Mouse (Mus musculus) ovary, adult 18-20 months (tissue): Measurements from ENCODE around the gene Cspg4.

ENCODE experiments used
- DNase-seq: peaks from one replicate; pipeline ENCODE4 v3.0.0; 2022; ENCODE audit warnings: low spot score, mixed read lengths

The Cspg4 gene

DNA sequence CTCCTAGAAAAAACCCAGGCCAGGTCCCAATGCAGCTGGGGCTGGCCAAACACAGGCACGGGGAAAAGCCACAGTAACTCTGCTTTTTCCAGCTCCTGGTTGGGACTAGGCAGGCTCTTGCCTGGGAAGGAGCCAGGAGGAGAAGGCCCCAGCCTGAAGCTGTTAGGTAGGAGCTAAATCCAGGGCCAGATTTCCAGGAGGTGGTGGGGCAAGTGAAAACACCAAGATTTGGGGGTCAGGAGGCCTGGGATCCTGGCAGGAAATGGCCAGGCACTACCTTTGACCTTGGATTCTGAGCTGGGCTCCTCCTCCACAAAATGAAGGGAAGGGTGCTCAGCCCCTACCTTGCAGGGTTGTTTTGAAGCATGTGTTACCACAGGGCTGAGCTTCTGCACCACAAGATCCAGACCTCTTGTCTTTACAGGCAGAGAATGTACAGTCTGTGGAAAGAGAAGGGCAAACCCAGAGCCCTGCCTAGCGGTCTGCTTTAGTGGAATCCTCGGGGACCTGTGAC, 560 bp upstream of the Cspg4 start, which contains the start of gene Odf3l1:
Gene Odf3l1, minus strand, starts transcription at position 464 of the 514 bp plus-strand sequence.
- DNase-seq = no peak

DNA sequence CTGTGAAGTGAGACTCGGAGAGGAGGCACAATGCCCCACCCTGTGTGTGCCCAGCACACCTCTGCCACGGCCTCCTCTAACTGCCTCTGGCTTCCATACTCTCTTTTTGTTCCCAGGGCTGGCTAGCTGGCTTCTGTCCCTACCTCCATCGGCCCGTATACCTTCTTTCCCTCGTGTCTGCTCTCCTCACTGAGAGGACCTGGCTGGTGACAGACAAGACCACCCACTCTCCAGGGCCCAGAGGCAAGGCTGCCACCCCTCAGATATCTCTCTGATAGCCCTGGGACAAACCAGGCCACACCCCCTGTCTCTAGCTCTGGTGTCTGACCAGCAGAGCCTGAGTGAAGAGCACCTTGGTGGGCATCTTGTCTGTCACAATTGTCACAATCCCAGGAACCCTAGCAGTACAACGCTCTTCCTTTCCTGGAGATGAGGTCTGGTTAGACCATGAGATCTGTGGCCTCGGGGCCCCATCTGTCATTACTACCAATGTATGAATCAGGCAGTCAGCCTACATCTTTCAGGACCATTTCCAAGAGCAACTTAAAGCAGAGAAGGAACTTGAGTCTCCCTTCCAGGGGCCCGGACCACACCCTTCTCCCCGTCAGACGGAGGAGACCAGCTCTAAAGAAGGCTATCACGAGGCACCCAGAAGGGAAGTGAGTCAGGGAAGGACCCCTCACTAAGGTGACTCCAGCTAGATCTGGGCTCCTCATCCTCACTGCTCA, 1.0 kb downstream of the Cspg4 start:
- DNase-seq = no peak

DNA sequence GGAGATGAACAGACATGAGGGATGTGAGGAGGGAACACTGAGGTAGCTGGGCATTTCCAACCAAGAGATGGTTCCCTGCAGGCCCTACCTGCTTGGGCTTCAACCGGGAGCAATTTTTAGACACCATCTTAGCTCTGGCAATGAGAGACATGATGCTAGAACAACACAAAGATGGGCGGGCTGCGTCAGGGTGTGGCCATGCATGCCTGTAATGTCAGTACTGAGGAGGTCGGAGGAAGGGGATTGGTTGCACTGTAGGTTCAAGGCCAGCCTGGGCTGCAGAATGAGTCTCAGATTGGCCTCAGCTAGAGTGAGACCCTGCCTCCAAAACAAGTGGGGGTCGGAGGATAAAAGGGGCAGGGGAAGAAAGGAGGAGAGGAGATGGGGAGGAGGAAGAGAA, 1.6 kb downstream of the Cspg4 start:
- no peak for DNase-seq

- DNase-seq = no peak
Observed at GRCm38 (mm10) chr9:56868292-56868691, 3.5 kb downstream of the Cspg4 start.

DNA sequence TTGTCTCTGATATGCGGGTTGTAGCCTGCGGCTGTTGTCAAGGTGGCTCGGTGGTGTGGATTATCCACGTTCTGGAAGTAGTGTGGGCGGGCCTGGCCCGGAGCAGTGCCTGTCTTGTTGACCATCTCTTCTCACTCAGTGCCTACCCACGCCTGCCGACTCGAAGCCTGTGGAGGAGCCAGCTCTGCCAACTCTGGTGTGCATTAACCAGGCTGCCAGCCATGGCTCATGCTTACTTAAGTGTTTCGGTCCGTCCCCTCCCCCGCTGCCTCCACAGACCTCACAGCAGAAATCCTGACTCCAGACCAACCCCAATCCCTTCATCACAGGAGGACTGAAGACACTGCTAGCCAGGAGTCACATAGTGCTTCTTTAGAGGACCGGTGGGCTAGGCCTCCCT, 4.7 kb downstream of the Cspg4 start:
- no peak for DNase-seq

DNA sequence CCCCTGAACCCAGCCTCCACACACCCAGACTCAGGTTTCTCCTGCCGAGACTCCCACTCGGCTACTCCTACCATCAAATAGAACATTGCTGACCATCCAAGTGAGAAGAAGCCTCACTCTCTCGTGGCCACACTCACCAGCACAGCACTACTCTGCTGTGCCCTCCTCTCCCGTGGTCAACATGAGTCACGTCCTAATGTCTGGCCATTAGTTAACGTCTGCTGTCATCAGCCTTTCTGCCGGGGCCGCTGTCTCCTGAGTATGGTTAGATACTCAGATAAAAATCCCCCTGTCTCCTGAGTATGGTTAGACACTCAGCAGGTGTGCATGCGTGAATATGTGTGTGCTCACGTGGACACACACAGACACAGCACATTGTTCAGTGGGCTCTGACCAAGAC, 5.9 kb downstream of the Cspg4 start:
- no peak for DNase-seq

DNA sequence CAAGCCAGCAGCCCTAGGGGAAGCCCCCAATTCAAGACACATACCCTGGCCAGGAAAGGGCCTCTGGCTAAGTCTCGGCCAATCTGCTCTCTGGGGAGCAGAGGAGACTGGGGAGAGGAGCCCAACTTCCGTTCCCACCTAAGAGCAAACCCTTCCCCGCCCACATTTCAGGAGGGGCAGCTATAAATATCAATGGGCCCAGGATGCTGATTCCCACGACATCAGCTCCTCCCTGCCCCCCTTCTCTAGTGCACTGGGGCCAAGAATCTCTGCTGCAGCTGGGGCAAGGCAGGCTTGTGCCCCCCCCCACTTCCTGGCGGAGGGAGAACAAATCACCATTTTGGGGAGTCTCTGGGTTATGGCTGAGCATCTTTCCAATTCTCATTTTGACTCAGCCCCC, 6.4 kb downstream of the Cspg4 start:
- DNase-seq = no peak

GRCm38 (mm10) chr9:56872105-56872903, 7.5 kb downstream of the Cspg4 start:
- no peak for DNase-seq

GRCm38 (mm10) chr9:56873097-56873496, 8.3 kb downstream of the Cspg4 start:
- no peak for DNase-seq

- peak; percentile 54 for DNase-seq
Observed at GRCm38 (mm10) chr9:56876784-56877183, 12.0 kb downstream of the Cspg4 start.

GRCm38 (mm10) chr9:56877284-56877683, 12.5 kb downstream of the Cspg4 start:
- no peak for DNase-seq

GRCm38 (mm10) chr9:56880790-56881189, 16.0 kb downstream of the Cspg4 start:
- DNase-seq = no peak

GRCm38 (mm10) chr9:56881539-56882082, 16.8 kb downstream of the Cspg4 start:
- no peak for DNase-seq

DNA sequence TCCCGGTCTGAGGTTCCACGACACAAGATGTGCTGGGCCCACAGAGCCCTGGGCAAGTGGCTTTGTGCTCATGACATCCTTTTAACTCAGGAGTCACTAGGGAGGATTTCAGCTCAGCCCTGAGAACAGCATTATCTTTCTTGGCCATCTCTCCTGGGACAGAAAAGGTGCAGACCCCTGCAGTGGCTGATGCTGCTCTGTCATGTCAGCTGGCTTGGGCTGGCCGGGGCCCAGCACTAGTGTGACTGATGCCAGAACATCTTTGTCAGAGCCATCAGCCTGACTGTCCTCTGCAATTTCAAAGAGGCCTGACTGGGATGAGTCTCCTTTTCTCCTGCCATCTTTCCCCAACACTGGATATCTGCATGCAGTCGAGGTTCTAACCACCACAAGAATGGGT, 17.4 kb downstream of the Cspg4 start:
- no peak for DNase-seq

GRCm38 (mm10) chr9:56882818-56883217, 18.0 kb downstream of the Cspg4 start:
- no peak for DNase-seq

GRCm38 (mm10) chr9:56883470-56883869, 18.6 kb downstream of the Cspg4 start:
- DNase-seq = no peak

- no peak for DNase-seq
Observed at GRCm38 (mm10) chr9:56884328-56884727, 19.5 kb downstream of the Cspg4 start.

DNA sequence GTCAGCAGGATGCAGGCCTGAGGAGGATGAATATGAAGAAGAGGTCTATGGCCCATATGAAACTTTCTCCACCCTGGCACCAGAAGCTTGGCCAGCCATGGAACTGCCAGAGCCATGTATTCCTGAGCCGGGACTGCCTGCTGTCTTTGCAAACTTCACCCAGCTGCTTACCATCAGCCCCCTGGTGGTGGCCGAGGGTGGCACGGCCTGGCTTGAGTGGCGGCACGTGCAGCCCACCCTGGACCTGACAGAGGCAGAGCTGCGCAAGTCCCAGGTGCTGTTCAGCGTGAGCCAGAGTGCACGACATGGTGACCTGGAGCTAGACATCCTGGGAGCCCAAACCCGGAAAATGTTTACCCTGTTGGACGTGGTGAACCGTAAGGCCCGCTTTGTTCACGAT, 21.3 kb downstream of the Cspg4 start:
- DNase-seq = no peak

- DNase-seq = no peak
Observed at GRCm38 (mm10) chr9:56886601-56887000, 21.8 kb downstream of the Cspg4 start.

- DNase-seq = no peak
Observed at GRCm38 (mm10) chr9:56887581-56887980, 22.7 kb downstream of the Cspg4 start.

DNA sequence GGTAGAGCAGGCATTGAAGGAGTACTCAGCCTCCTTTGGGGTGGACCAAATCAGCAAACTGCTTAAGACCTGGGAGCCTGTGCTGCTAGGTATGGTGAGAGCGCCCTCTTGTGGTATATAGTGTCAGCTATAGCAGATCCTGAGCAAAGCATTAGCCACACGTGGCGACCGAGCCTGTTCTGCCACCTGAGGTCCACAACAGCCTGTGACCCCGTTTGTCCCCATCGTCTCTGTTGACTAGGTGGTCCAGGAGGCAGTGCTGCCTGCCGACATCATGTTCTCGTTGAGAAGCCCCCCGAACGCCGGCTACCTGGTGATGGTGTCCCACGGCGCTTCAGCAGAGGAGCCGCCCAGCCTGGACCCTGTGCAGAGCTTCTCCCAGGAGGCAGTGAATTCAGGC, 25.0 kb downstream of the Cspg4 start:
- DNase-seq = no peak

GRCm38 (mm10) chr9:56890522-56891250, 25.9 kb downstream of the Cspg4 start:
- DNase-seq = no peak
